Mouse (Mus musculus): ENCODE data around the gene Fam193a. TPM values are rescaled to one million over a fixed set of nuclear protein-coding genes. Genes with fewer than 3 reads are reported as not detected.

The Fam193a gene
- total and polyA plus RNA-seq, 3 experiments: 10.9 to 317 (median 37.1) TPM

DNA sequence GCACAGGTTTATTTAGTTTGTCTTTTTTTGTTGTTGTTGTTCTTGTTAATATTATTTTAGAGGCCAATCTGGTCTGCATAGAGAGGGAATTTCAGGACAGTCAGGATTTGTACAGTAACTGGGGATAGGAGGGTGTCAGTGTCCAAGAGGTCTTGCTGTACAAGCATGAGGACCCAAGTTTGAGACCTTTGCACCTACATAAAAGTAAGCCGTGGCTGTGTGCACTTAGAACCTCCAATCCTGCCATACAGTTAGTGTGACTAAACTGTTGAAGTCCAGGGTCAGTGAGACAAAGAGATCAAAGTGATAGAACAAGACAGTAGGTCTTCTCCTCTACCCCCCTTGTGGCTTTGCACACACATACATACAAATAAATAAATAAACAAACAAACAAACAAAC, 64.1 kb downstream of the Fam193a start:
- Histone ChIP-seq H3K4me3 (ENCODE audit: control insufficient read depth in 1 of 2, insufficient read depth in 1 of 2, low read depth in 2 of 2, low read length in 2 of 2) (no peak overlapping the region), H3K27ac (ENCODE audit: control insufficient read depth, low read depth, low read length) (no peak overlapping the region), H3K36me3 (ENCODE audit: control insufficient read depth in 1 of 2, insufficient read depth in 2 of 2, low read length in 2 of 2) (peaks cover 9 to 49% of the 10 kb centered on the region in 2 experiments), H3K9me3 (replicated peaks; ENCODE audit: insufficient read depth, low read length) (no peaks in the 10 kb centered on the region), H3K9ac (ENCODE audit: control insufficient read depth, low read depth, low read length, poor library complexity, severe bottlenecking) (no peak overlapping the region), H3K4me1 (ENCODE audit: control insufficient read depth in 1 of 2, insufficient read depth in 2 of 2, low read length in 2 of 2) (peaks cover 0 to 6% of the 10 kb centered on the region in 2 experiments; a peak in 2 of 4 replicates), H3K27me3 (ENCODE audit: control insufficient read depth in 1 of 2, insufficient read depth in 2 of 2, low read length in 2 of 2) (no peaks in the 10 kb centered on the region), H3K79me2 (ENCODE audit: control insufficient read depth, insufficient read depth, low read length, poor library complexity) (no peaks in the 10 kb centered on the region)
- DNase-seq (ENCODE audit: low read depth, low spot score): no peak
- TF ChIP-seq ETS1 (IDR thresholded peaks at IDR 0.05; ENCODE audit: low read depth, low read length): no peak
- TF ChIP-seq MYC (IDR thresholded peaks at IDR 0.05; ENCODE audit: low read depth, low read length): no peak
- no peak for TF ChIP-seq E2F4 (IDR thresholded peaks at IDR 0.05; ENCODE audit: borderline replicate concordance, low read depth, low read length)
- no peak for TF ChIP-seq CTCF (IDR thresholded peaks at IDR 0.05 in 2 of 3, conservative IDR thresholded peaks at IDR 0.05 in 1 of 3; ENCODE audit: control insufficient read depth in 1 of 3, insufficient read depth in 1 of 3, low read depth in 2 of 3, low read length in 3 of 3, poor library complexity in 1 of 3, severe bottlenecking in 1 of 3)
- no peak for TF ChIP-seq RCOR1 (IDR thresholded peaks at IDR 0.05; ENCODE audit: low read depth, low read length)
- TF ChIP-seq ZC3H11A (IDR thresholded peaks at IDR 0.05; ENCODE audit: low read depth, low read length): no peak
- no peak for TF ChIP-seq ELF1 (IDR thresholded peaks at IDR 0.05; ENCODE audit: low read depth, low read length)
- TF ChIP-seq ZNF384 (IDR thresholded peaks at IDR 0.05; ENCODE audit: low read depth, low read length): no peak
- TF ChIP-seq USF2 (IDR thresholded peaks at IDR 0.05; ENCODE audit: borderline replicate concordance in 1 of 2, insufficient read depth in 1 of 2, low read depth in 1 of 2, low read length in 2 of 2): no peak
- TF ChIP-seq KAT2A (conservative IDR thresholded peaks at IDR 0.05; ENCODE audit: low read depth, low read length): no peak
- TF ChIP-seq TCF12 (IDR thresholded peaks at IDR 0.05; ENCODE audit: low read depth, low read length): no peak
- no peak for TF ChIP-seq NELFE (IDR thresholded peaks at IDR 0.05; ENCODE audit: low read depth, low read length)
- no peak for TF ChIP-seq POLR2AphosphoS2 (IDR thresholded peaks at IDR 0.05; ENCODE audit: low read length)
- TF ChIP-seq ZKSCAN1 (IDR thresholded peaks at IDR 0.05; ENCODE audit: low read depth, low read length): no peak
- no peak for TF ChIP-seq MAZ (IDR thresholded peaks at IDR 0.05; ENCODE audit: low read depth, low read length)
- TF ChIP-seq MYB (IDR thresholded peaks at IDR 0.05; ENCODE audit: low read depth, low read length): no peak

DNA sequence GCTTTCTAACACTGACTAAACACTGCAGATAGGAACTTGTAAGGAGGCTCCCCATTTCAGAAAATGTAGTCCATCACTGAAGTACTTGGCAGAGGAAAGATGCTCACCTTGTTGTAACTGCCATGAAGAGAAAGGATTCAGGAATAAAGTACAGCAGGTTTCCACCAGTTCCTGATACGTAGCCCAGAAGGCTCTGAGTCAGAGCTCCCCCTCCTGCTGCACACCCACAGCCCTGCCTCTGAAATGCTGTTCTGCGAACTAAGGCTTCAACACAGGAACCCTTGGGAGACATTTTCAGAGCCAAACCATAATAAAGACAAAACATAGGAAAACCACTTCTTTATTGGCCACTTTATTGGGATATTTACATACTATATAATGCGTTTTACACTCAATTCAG, 64.5 kb downstream of the Fam193a start:
- Histone ChIP-seq H3K9me3 (replicated peaks; ENCODE audit: insufficient read depth, low read length) (no peaks in the 10 kb centered on the region), H3K9ac (ENCODE audit: control insufficient read depth, low read depth, low read length, poor library complexity, severe bottlenecking) (no peak overlapping the region), H3K36me3 (ENCODE audit: control insufficient read depth in 1 of 2, insufficient read depth in 2 of 2, low read length in 2 of 2) (peaks cover 9 to 48% of the 10 kb centered on the region in 2 experiments), H3K4me1 (ENCODE audit: control insufficient read depth in 1 of 2, insufficient read depth in 2 of 2, low read length in 2 of 2) (peaks cover 0 to 6% of the 10 kb centered on the region in 2 experiments; a peak in 2 of 4 replicates), H3K4me3 (ENCODE audit: control insufficient read depth in 1 of 2, insufficient read depth in 1 of 2, low read depth in 2 of 2, low read length in 2 of 2) (no peak overlapping the region), H3K27ac (ENCODE audit: control insufficient read depth, low read depth, low read length) (no peak overlapping the region), H3K79me2 (ENCODE audit: control insufficient read depth, insufficient read depth, low read length, poor library complexity) (no peaks in the 10 kb centered on the region), H3K27me3 (ENCODE audit: control insufficient read depth in 1 of 2, insufficient read depth in 2 of 2, low read length in 2 of 2) (no peaks in the 10 kb centered on the region)
- TF ChIP-seq TAL1 (IDR thresholded peaks at IDR 0.05; ENCODE audit: low read length): no peak
- no peak for TF ChIP-seq MAX (IDR thresholded peaks at IDR 0.05; ENCODE audit: low read length)
- no peak for TF ChIP-seq MAFK (IDR thresholded peaks at IDR 0.05; ENCODE audit: borderline replicate concordance, low read depth, low read length)
- no peak for TF ChIP-seq MAZ (IDR thresholded peaks at IDR 0.05; ENCODE audit: low read depth, low read length)
- no peak for TF ChIP-seq MYC (IDR thresholded peaks at IDR 0.05; ENCODE audit: low read depth, low read length)
- no peak for TF ChIP-seq JUND (IDR thresholded peaks at IDR 0.05; ENCODE audit: low read depth, low read length)
- no peak for TF ChIP-seq ETS1 (IDR thresholded peaks at IDR 0.05; ENCODE audit: low read depth, low read length)
- TF ChIP-seq POLR2A (IDR thresholded peaks at IDR 0.05; ENCODE audit: control insufficient read depth in 1 of 2, insufficient read depth in 1 of 2, low read depth in 1 of 2, low read length in 2 of 2, poor library complexity in 1 of 2): no peak
- no peak for TF ChIP-seq EP300 (IDR thresholded peaks at IDR 0.05; ENCODE audit: low read depth in 1 of 2, low read length in 2 of 2)
- no peak for TF ChIP-seq MYB (IDR thresholded peaks at IDR 0.05; ENCODE audit: low read depth, low read length)
- no peak for TF ChIP-seq ZKSCAN1 (IDR thresholded peaks at IDR 0.05; ENCODE audit: low read depth, low read length)
- DNase-seq (ENCODE audit: low read depth, low spot score): no peak

Data from MEL (cell line).